Mouse (Mus musculus) heart, postnatal 0 days (tissue): Measurements from ENCODE around the gene Crocc. TPM values are rescaled to one million over a fixed set of nuclear protein-coding genes. Genes with fewer than 3 reads are reported as not detected.

ENCODE experiments used
- ATAC-seq: fragments of 200-750 bp; cut with Nextera tagmentation; 2 replicates; pipeline ENCODE4 v1.8.0; 2017; ENCODE audit warnings: low read depth, moderate number of reproducible peaks, moderate library complexity; ENCODE audit not compliant: insufficient read depth
- DNase-seq: peaks from one replicate; pipeline ENCODE4 v3.0.0-alpha.2; 2016; ENCODE audit warnings: low spot score
- H3K27ac ChIP-seq: fragments of 300-500 bp; sonication (generic); 2 replicates; pipeline ENCODE4 v1.5.1; 2014; ENCODE audit warnings: low read depth, mild to moderate bottlenecking
- H3K27me3 ChIP-seq: fragments of 300-500 bp; sonication (generic); 2 replicates; pipeline ENCODE4 v1.6.1; 2014; ENCODE audit warnings: low read length, mixed read lengths; ENCODE audit not compliant: control insufficient read depth, insufficient read depth
- H3K36me3 ChIP-seq: fragments of 300-500 bp; sonication (generic); replicated peaks from 2 replicates; pipeline ENCODE4 v1.6.1; 2014; ENCODE audit warnings: low read length, mixed read lengths; ENCODE audit not compliant: control insufficient read depth, insufficient read depth
- H3K4me1 ChIP-seq: fragments of 300-500 bp; sonication (generic); 2 replicates; pipeline ENCODE4 v1.6.1; 2014; ENCODE audit warnings: antibody characterized with exemption; ENCODE audit not compliant: control insufficient read depth, insufficient read depth
- H3K4me2 ChIP-seq: fragments of 300-500 bp; sonication (generic); 2 replicates; pipeline ENCODE4 v1.6.1; 2014; ENCODE audit warnings: low read depth, mild to moderate bottlenecking, low read length, moderate library complexity
- H3K4me3 ChIP-seq: fragments of 300-500 bp; sonication (generic); 2 replicates; pipeline ENCODE4 v1.5.1; 2014; ENCODE audit warnings: low read depth, low read length
- H3K9ac ChIP-seq: fragments of 300-500 bp; sonication (generic); replicated peaks from 2 replicates; pipeline ENCODE4 v1.6.1; 2014; ENCODE audit warnings: low read depth, low read length, mixed read lengths
- H3K9me3 ChIP-seq: fragments of 300-500 bp; sonication (generic); replicated peaks from 2 replicates; pipeline ENCODE4 v1.6.1; 2016; ENCODE audit warnings: low read length; ENCODE audit not compliant: control insufficient read depth
- CTCF ChIP-seq: IDR thresholded peaks from 2 replicates; pipeline ENCODE4 v1.5.1; 2016; ENCODE audit warnings: antibody characterized with exemption, control low read depth, low read depth
- EP300 ChIP-seq: IDR thresholded peaks from 2 replicates; pipeline ENCODE4 v1.6.1; 2016; ENCODE audit warnings: antibody characterized with exemption, low read depth
- WGBS: fragments of 180-500 bp; shearing (Covaris S2); extraction: QIAGEN DNeasy Blood & Tissue Kit; methylation state at CpG from one replicate; pipeline ENCODE4 v1.1.7; 2014; 5-methylcytosine and 5-hydroxymethylcytosine counted together
- polyA plus RNA-seq: library from polyadenylated mRNA; unstranded; fragments of >200 nt; fragmentation: Nextera tagmentation; extraction: Ambion mirVana; gene quantifications from 2 replicates; pipeline ENCODE4 v1.2.1, GENCODE M21; 2015
- total RNA-seq: library from RNA; depleted of rRNA; stranded (reverse); fragments of >200 nt; gene quantifications from 2 replicates; pipeline ENCODE4 v1.2.3, GENCODE M21; 2014; ENCODE audit warnings: low replicate concordance

Crocc gene
- total and polyA plus RNA-seq, 2 experiments from 2014 or later = 1.8 to 4.9 TPM

GRCm38 (mm10) chr4:141099956-141100355 lies 39.6 kb upstream of the Crocc start:
- TF ChIP-seq EP300 = no peak
- TF ChIP-seq CTCF = no peak
- Histone ChIP-seq H3K36me3 (no peaks in the 10 kb centered on the region), H3K9ac (no peak overlapping the region), H3K4me2 (no peak overlapping the region), H3K27me3 (no peaks in the 10 kb centered on the region), H3K27ac (no peak overlapping the region), H3K4me1 (no peaks in the 10 kb centered on the region), H3K4me3 (no peak overlapping the region), H3K9me3 (no peaks in the 10 kb centered on the region)
- ATAC-seq = no peak
- 67% methylated on average over 5 of the region's 5 CpGs for WGBS
- DNase-seq = no peak

GRCm38 (mm10) chr4:141098935-141099334 lies 38.6 kb upstream of the Crocc start:
- H3K9me3 ChIP-seq = no peaks in the 10 kb centered on the region
- H3K27me3 ChIP-seq = no peaks in the 10 kb centered on the region
- WGBS = 49% methylated on average over 4 of the region's 4 CpGs
- TF ChIP-seq CTCF = no peak
- no peak for TF ChIP-seq EP300
- H3K36me3 ChIP-seq = no peaks in the 10 kb centered on the region
- H3K4me1 ChIP-seq = no peaks in the 10 kb centered on the region
- H3K4me2 ChIP-seq = no peak overlapping the region
- H3K9ac ChIP-seq = no peak overlapping the region
- no peak overlapping the region for H3K27ac ChIP-seq
- H3K4me3 ChIP-seq = no peak overlapping the region
- ATAC-seq (no peak), DNase-seq (no peak)

- TF ChIP-seq CTCF = no peak
- TF ChIP-seq EP300 = no peak
- DNase-seq = no peak
- no peak for ATAC-seq
- no peak overlapping the region for H3K27ac ChIP-seq
- no peaks in the 10 kb centered on the region for H3K9me3 ChIP-seq
- WGBS = 25% methylated on average over 9 of the region's 9 CpGs
- H3K27me3 ChIP-seq = no peaks in the 10 kb centered on the region
- H3K4me1 ChIP-seq = no peaks in the 10 kb centered on the region
- H3K36me3 ChIP-seq = no peaks in the 10 kb centered on the region
- no peak overlapping the region for H3K9ac ChIP-seq
- no peak overlapping the region for H3K4me3 ChIP-seq
- no peak overlapping the region for H3K4me2 ChIP-seq
Measured at GRCm38 (mm10) chr4:141096710-141097109, 36.4 kb upstream of the Crocc start.

- H3K27me3 ChIP-seq = no peaks in the 10 kb centered on the region
- no peak overlapping the region for H3K27ac ChIP-seq
- H3K9ac ChIP-seq = no peak overlapping the region
- H3K9me3 ChIP-seq = no peaks in the 10 kb centered on the region
- TF ChIP-seq EP300 = no peak
- no peak for TF ChIP-seq CTCF
- H3K4me2 ChIP-seq = no peak overlapping the region
- H3K4me3 ChIP-seq = no peak overlapping the region
- no peaks in the 10 kb centered on the region for H3K36me3 ChIP-seq
- ATAC-seq (no peak), DNase-seq (no peak)
- H3K4me1 ChIP-seq = no peaks in the 10 kb centered on the region
- 72% methylated on average over 10 of the region's 10 CpGs for WGBS
Measured at GRCm38 (mm10) chr4:141095016-141095415, 34.7 kb upstream of the Crocc start.

DNA sequence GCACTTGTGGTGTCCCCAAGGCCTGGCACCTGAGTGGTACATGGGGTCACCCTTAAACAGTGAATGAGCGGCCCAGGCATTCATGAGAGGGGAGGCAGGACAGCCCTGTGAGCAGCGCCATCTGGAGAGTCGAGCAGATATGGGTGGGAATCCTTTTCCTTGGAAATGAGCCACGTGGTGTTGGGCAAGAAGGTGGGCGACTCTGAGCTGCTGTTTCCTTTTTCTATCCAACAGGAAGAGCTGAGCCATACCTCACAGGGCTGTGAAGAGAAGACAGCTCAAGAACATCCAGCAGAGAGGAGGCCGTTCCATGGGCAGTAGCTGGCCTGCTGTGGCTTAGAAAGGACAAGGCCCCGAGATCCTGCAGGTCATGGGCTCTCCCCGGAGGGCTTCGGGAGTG lies 28.4 kb upstream of the Crocc start:
- Histone ChIP-seq H3K9ac (no peak overlapping the region), H3K4me1 (no peaks in the 10 kb centered on the region), H3K9me3 (no peaks in the 10 kb centered on the region), H3K36me3 (no peaks in the 10 kb centered on the region), H3K4me2 (no peak overlapping the region), H3K27ac (no peak overlapping the region), H3K4me3 (no peak overlapping the region), H3K27me3 (no peaks in the 10 kb centered on the region)
- TF ChIP-seq CTCF = no peak
- no peak for TF ChIP-seq EP300
- no peak for DNase-seq
- WGBS = 60% methylated on average over 9 of the region's 9 CpGs
- ATAC-seq = no peak

DNA sequence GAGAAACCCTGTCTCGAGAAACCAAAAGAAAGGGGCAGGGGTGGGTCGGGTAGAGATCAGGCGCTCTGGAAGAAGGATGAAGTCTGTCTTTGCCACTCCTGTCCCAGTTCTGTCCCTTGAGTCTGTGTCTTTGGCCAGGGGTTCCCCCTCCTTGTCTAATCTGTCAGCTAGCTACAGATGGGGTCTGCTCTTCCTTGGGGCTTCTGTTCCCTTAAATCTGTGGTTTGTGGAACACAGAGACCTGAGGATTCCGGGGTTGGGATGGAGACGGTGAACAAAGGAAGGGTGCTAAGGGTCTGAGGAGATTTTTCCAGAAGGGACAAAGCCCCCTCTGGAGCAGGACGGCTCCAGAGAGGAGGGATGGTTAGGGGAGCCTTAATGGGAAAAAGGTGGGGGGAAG lies 27.7 kb upstream of the Crocc start, which contains the start of gene Spata21:
Spata21 (plus strand) TSS at position 301 of the 400 bp plus-strand sequence.
- H3K27ac ChIP-seq = no peak within 1 kb of the TSS
- no peak for ATAC-seq
- DNase-seq = no peak
- no peak for TF ChIP-seq EP300
- TF ChIP-seq CTCF = no peak
- no peak within 1 kb of the TSS for H3K9ac ChIP-seq
- no peak within 1 kb of the TSS for H3K4me3 ChIP-seq
- no peaks in the 10 kb centered on the region for H3K27me3 ChIP-seq
- H3K4me1 ChIP-seq = no peaks in the 10 kb centered on the region
- 79% methylated on average over 6 of the region's 6 CpGs for WGBS
- H3K36me3 ChIP-seq = no peaks in the 10 kb centered on the region
- H3K9me3 ChIP-seq = no peaks in the 10 kb centered on the region
- H3K4me2 ChIP-seq = no peak within 1 kb of the TSS
